Mouse (Mus musculus) common myeloid progenitor, adult 5-6 weeks (primary cell): ENCODE data around the gene Olfr30. TPM values are rescaled to one million over a fixed set of nuclear protein-coding genes. Genes with fewer than 3 reads are reported as not detected.
"Not testable (repeated sequence)": the region's sequence is repeated elsewhere in the genome, so short reads cannot be mapped to it uniquely, and the experiment has no call there.

Experiments used
- ATAC-seq: replicated peaks from 2 replicates; pipeline ENCODE4 v1.8.0; 2016; ENCODE audit warnings: low read depth, mild to moderate bottlenecking, moderate TSS enrichment, inconsistent platforms; ENCODE audit not compliant: poor library complexity, severe bottlenecking
- total RNA-seq: library from RNA; stranded (forward); fragments of 200-1000, 187-1606 nt; gene quantifications from 2 replicates; pipeline ENCODE4 v1.2.3, GENCODE M21; 2017

Gene Olfr30
- not detected in 2 replicates for total RNA-seq

GRCm38 (mm10) chr11:58462170-58462569 lies at the start of gene Olfr30:
Olfr30 (minus strand) TSS chr11:58462270.
- ATAC-seq: no peak

DNA sequence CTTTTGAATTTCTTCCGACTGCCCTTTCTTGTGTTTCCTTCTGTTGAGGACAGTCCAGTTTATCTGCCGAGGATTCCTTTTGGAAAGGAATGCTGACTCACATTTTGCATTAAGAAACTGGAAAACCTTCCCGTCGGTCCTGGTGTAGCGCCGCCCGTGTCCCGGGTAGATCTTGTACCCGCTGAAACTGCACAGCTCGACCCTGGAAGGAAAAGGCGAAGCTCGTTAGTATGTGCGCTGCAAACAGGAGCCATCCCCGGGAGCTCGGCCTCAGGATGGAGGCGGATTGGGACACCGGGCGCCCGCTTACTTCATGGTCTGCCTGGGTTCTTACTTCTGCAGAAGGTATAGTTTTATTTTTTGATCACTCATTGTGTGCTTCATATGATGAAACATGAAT lies 47.0 kb upstream of the Olfr30 start:
- ATAC-seq: not testable (repeated sequence)

- not testable (repeated sequence) for ATAC-seq
Observed at GRCm38 (mm10) chr11:58502472-58502871, 40.4 kb upstream of the Olfr30 start, which contains the start of gene Olfr331. Olfr331 (minus strand) TSS chr11:58502572.

- no peak for ATAC-seq
Observed at GRCm38 (mm10) chr11:58499290-58499689, 37.2 kb upstream of the Olfr30 start.

GRCm38 (mm10) chr11:58498761-58499160 lies 36.7 kb upstream of the Olfr30 start:
- ATAC-seq: no peak

- ATAC-seq: no peak
Observed at GRCm38 (mm10) chr11:58492455-58492854, 30.4 kb upstream of the Olfr30 start, which contains the start of gene Olfr332. Olfr332 (minus strand) TSS chr11:58492555.

GRCm38 (mm10) chr11:58453592-58453991 lies 8.5 kb downstream of the Olfr30 start:
- no peak for ATAC-seq

- no peak for ATAC-seq
Observed at GRCm38 (mm10) chr11:58452759-58453158, 9.3 kb downstream of the Olfr30 start, which contains the start of gene Lypd9. Lypd9 (minus strand) TSS chr11:58452923.

DNA sequence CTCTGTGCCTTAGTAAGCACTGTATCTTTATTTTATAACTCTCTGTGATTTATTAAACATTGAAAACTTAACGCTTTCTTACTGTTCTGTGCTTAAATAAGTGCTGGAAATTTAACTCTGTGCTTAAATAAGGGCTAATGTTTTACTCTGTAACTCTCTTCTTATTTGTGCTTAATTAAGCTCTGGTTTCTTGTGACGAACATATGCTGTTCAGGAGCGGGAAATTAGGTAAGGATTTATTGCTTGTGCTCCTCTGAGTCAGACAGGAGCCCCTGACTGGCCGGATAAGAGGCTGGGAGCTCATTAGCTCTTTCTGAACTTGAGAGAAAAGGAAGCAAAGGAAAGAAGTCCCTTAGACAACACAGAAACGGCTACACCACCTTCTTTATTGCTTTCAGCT lies 24.2 kb downstream of the Olfr30 start:
- ATAC-seq: no peak

DNA sequence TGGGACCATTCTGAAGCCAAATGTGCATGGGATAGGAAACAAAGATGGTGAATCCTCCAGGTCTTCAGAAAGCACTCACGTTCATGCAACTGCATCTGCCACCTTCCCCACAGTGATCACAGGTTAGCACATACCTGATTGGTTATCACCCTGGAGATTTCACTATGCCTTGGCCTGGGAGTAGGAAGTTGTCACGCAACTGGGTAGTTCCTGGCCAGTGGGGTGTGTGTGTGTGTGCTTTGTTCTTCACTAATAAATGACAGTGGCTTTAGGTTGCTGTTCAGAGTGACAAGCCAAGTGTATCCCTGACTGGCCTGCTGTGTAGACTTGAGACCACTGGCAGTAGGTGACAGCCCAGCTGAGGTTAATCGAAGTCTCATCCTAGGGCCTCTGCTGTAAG lies 29.8 kb downstream of the Olfr30 start, which contains the start of gene Gm12253:
Gm12253 (plus strand) TSS at position 301 of the 400 bp plus-strand sequence.
- no peak for ATAC-seq

- ATAC-seq: no peak
Observed at GRCm38 (mm10) chr11:58420815-58421214, 41.3 kb downstream of the Olfr30 start, which contains the start of gene 1810065E05Rik. 1810065E05Rik (plus strand) TSS chr11:58421111.

DNA sequence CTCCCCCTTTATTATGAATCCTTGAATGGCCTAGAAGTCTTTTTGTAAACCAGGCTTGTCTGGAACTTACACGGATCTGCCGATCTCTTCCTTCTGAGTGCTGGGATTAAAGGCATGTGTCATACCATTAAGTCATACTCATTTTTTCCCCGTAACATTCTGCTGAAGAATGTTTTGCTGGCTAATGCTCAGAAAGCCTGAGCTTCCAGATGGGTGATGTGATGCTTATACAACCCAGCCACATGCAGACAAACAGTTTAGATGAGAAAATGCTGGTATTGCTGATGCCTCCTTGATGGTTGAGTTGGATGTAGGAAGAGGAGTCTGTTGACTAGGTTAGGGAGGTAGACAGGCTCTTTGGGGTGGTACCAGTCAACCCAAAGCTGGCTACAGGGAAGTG lies 43.7 kb downstream of the Olfr30 start:
- no peak for ATAC-seq

- ATAC-seq: no peak
Observed at GRCm38 (mm10) chr11:58408066-58408465, 54.0 kb downstream of the Olfr30 start.

Other genes with a start within 250 kb of the Olfr30 start
- 0.41 and 0.92 TPM in 2 replicates for gene 4930438A08Rik, start 187.5 kb downstream of the Olfr30 start, total RNA-seq
- 15.8 and 19.3 TPM in 2 replicates for gene Zfp692, start 155.2 kb downstream of the Olfr30 start, total RNA-seq
- gene Zfp672, start 131.9 kb downstream of the Olfr30 start, total RNA-seq: 23.0 and 25.8 TPM in 2 replicates
- 12.7 and 13.5 TPM in 2 replicates for gene Sh3bp5l, start 131.5 kb downstream of the Olfr30 start, total RNA-seq
- not detected in 2 replicates for gene Lypd8, start 83.2 kb downstream of the Olfr30 start, total RNA-seq
- gene 1810065E05Rik, start 41.2 kb downstream of the Olfr30 start, total RNA-seq: not detected in 2 replicates
- gene Gm12253, start 29.7 kb downstream of the Olfr30 start, total RNA-seq: not detected in 2 replicates
- not detected in 2 replicates for gene Lypd9, start 9.3 kb downstream of the Olfr30 start, total RNA-seq
- not detected in 2 replicates for gene Olfr332, start 30.3 kb upstream of the Olfr30 start, total RNA-seq
- gene Olfr331, start 40.3 kb upstream of the Olfr30 start, total RNA-seq: not detected in 2 replicates
- not detected in 2 replicates for gene Olfr330, start 72.6 kb upstream of the Olfr30 start, total RNA-seq
- not detected in 2 replicates for gene Olfr329-ps, start 84.2 kb upstream of the Olfr30 start, total RNA-seq
- not detected in 2 replicates for gene Olfr328, start 93.4 kb upstream of the Olfr30 start, total RNA-seq
- gene Olfr224, start 108.3 kb upstream of the Olfr30 start, total RNA-seq: not detected in 2 replicates
- not detected in 2 replicates for gene Olfr325, start 115.5 kb upstream of the Olfr30 start, total RNA-seq
- not detected in 2 replicates for gene Olfr324, start 132.8 kb upstream of the Olfr30 start, total RNA-seq
- gene 2210407C18Rik, start 153.8 kb upstream of the Olfr30 start, total RNA-seq: not detected in 2 replicates
- not detected in 2 replicates for gene Olfr323, start 168.2 kb upstream of the Olfr30 start, total RNA-seq
- gene Trim58, start 178.2 kb upstream of the Olfr30 start, total RNA-seq: 4.7 and 8.4 TPM in 2 replicates
- 0.27 TPM in 1 of 2 replicates, not detected in the other for gene Olfr322, start 196.5 kb upstream of the Olfr30 start, total RNA-seq
- not detected in 2 replicates for gene Olfr320, start 218.8 kb upstream of the Olfr30 start, total RNA-seq
- gene Olfr319, start 236.9 kb upstream of the Olfr30 start, total RNA-seq: not detected in 2 replicates